Comparison of ENCODE assay signal across 20 mouse cellular contexts in the genomic region with DNA sequence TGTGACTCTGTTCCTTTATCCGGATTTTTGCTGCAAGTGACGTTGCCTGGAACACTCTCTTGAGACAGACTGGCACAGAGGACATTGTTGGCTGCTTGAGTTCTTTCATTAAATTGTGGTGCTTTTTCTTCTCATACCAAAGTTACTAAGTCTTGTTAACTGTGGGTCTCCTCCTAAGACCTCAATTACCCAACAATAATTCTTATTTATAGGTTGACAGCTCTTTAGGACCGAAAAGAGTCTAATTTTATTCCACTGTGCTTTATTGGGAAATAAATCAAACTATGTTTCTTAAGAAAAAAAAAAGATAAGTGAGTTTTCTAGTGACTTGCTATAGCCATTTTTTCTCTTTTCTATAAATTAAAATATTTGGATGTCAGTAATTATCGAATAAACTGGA.
"Had no signal": no experiment of that assay in that cellular context is flagged by ENCODE, and none has a peak within 500 bp of the region (broad histone marks: within the 10 kb centered on the region; RNA-seq: fewer than 3 reads in every experiment).

No protein-coding gene starts in this region.

- H3K27me3 ChIP-seq: midbrain, embryonic 12.5 days; neural tube, embryonic 13.5 days; neural tube, embryonic 15.5 days; stomach, embryonic 15.5 days had no signal

- H3K36me3 ChIP-seq: midbrain, embryonic 10.5 days; midbrain, embryonic 12.5 days; neural tube, embryonic 13.5 days; neural tube, embryonic 15.5 days; stomach, embryonic 15.5 days had no signal

- H3K27ac ChIP-seq: midbrain, embryonic 10.5 days; midbrain, embryonic 12.5 days; neural tube, embryonic 13.5 days; neural tube, embryonic 15.5 days; stomach, embryonic 15.5 days; stomach, postnatal 0 days had no signal

- ATAC-seq: midbrain, embryonic 16.5 days had no signal

- H3K4me3 ChIP-seq: midbrain, embryonic 10.5 days; midbrain, embryonic 12.5 days; myocyte; neural tube, embryonic 13.5 days; neural tube, embryonic 15.5 days; stomach, embryonic 15.5 days had no signal

- H3K9ac ChIP-seq: lung, embryonic 14.5 days; midbrain, embryonic 12.5 days; neural tube, embryonic 13.5 days; neural tube, embryonic 15.5 days; stomach, embryonic 15.5 days had no signal

- H3K9me3 ChIP-seq: midbrain, embryonic 10.5 days; midbrain, embryonic 12.5 days; neural tube, embryonic 13.5 days; neural tube, embryonic 15.5 days; stomach, embryonic 15.5 days had no signal

- H3K4me2 ChIP-seq: lung, embryonic 14.5 days; midbrain, embryonic 12.5 days; neural tube, embryonic 13.5 days; neural tube, embryonic 15.5 days; stomach, embryonic 15.5 days had no signal

- DNase-seq: lung, adult 18-20 months; lung, embryonic 14.5 days; lung, postnatal 10 days; lung, postnatal 4 days; midbrain, embryonic 14.5 days; retina, postnatal 1 day; right cerebral cortex, adult 18-20 months; right cerebral cortex, postnatal 25 days; right cerebral cortex, postnatal 4 days; thymus, adult 2 months; thymus, postnatal 25 days; thymus, postnatal 4 days had no signal

- H3K4me1 ChIP-seq: midbrain, embryonic 10.5 days; midbrain, embryonic 12.5 days; neural tube, embryonic 13.5 days; neural tube, embryonic 15.5 days; stomach, embryonic 15.5 days had no signal
